Mouse (Mus musculus) heart, embryonic 10.5 days (tissue): Measurements from ENCODE around the gene Gm20388. TPM values are rescaled to one million over a fixed set of nuclear protein-coding genes. Genes with fewer than 3 reads are reported as not detected.

Experiments used
- DNase-seq: peaks from one replicate; pipeline ENCODE4 v3.0.0-alpha.2; 2017; ENCODE audit warnings: low spot score
- H3K27ac ChIP-seq: fragments of 300-500 bp; sonication (generic); 2 replicates; pipeline ENCODE4 v1.5.1; 2016; ENCODE audit warnings: mild to moderate bottlenecking
- H3K27me3 ChIP-seq: fragments of 300-500 bp; sonication (generic); 2 replicates; pipeline ENCODE4 v1.6.1; 2016; ENCODE audit warnings: mild to moderate bottlenecking; ENCODE audit not compliant: poor library complexity, insufficient read depth, severe bottlenecking
- H3K36me3 ChIP-seq: fragments of 300-500 bp; sonication (generic); 2 replicates; pipeline ENCODE4 v1.6.1; 2016; ENCODE audit warnings: mild to moderate bottlenecking, moderate library complexity
- H3K4me1 ChIP-seq: fragments of 300-500 bp; sonication (generic); 2 replicates; pipeline ENCODE4 v1.6.1; 2016; ENCODE audit warnings: mild to moderate bottlenecking
- H3K4me3 ChIP-seq: fragments of 300-500 bp; sonication (generic); 2 replicates; pipeline ENCODE4 v1.5.1; 2016; ENCODE audit warnings: mild to moderate bottlenecking, moderate library complexity
- H3K9me3 ChIP-seq: fragments of 300-500 bp; sonication (generic); 2 replicates; pipeline ENCODE4 v1.6.1; 2016; ENCODE audit warnings: mild to moderate bottlenecking, moderate library complexity
- WGBS: fragments of 180-500 bp; shearing (Covaris S2); methylation state at CpG from one replicate; pipeline ENCODE4 v1.1.7; 2016; 5-methylcytosine and 5-hydroxymethylcytosine counted together
- polyA plus RNA-seq: library from polyadenylated mRNA; unstranded; fragments of >200 nt; fragmentation: Nextera tagmentation; extraction: Ambion mirVana; gene quantifications from 2 replicates; pipeline ENCODE4 v1.2.1, GENCODE M21; 2016

Gene Gm20388
- polyA plus RNA-seq, 1 experiment from 2014 or later: 4.5 TPM

GRCm38 (mm10) chr8:123655351-123655779 is 3744.7 kb downstream of the Gm20388 start:
- Histone ChIP-seq H3K27me3 (no peaks in the 10 kb centered on the region), H3K36me3 (peaks cover 45% of the 10 kb centered on the region)

GRCm38 (mm10) chr8:123657826-123658225 is 3747.2 kb downstream of the Gm20388 start:
- Histone ChIP-seq H3K27me3 (no peaks in the 10 kb centered on the region), H3K4me3 (no peak overlapping the region), H3K9me3 (no peaks in the 10 kb centered on the region), H3K36me3 (peaks cover 70% of the 10 kb centered on the region), H3K4me1 (peaks cover 30% of the 10 kb centered on the region), H3K27ac (no peak overlapping the region)
- DNase-seq: no peak
- 86% methylated on average over 8 of the region's 8 CpGs for WGBS

More at GRCm38 (mm10) chr8:123655351-123655779, 3744.7 kb downstream of the Gm20388 start:
- H3K27ac ChIP-seq: peak overlapping the region; percentile 97
- peaks cover 35% of the 10 kb centered on the region for H3K4me1 ChIP-seq
- DNase-seq: no peak
- peak overlapping the region; percentile 86 for H3K4me3 ChIP-seq
- H3K9me3 ChIP-seq: no peaks in the 10 kb centered on the region
- 2% methylated on average over 8 of the region's 8 CpGs for WGBS

GRCm38 (mm10) chr8:123659469-123660057 is 3748.9 kb downstream of the Gm20388 start:
- WGBS: 62% methylated on average over 10 of the region's 10 CpGs
- Histone ChIP-seq H3K4me3 (no peak overlapping the region), H3K27me3 (no peaks in the 10 kb centered on the region), H3K36me3 (peaks cover 86% of the 10 kb centered on the region), H3K4me1 (peaks cover 24% of the 10 kb centered on the region), H3K9me3 (no peaks in the 10 kb centered on the region), H3K27ac (peak overlapping the region; percentile 10; the same call in 1 of the 2 replicates)
- no peak for DNase-seq

- Histone ChIP-seq H3K27ac (no peak overlapping the region), H3K4me3 (no peak overlapping the region), H3K36me3 (peaks cover 79% of the 10 kb centered on the region), H3K4me1 (peaks cover 9% of the 10 kb centered on the region), H3K27me3 (no peaks in the 10 kb centered on the region), H3K9me3 (no peaks in the 10 kb centered on the region)
- WGBS: 86% methylated on average over 11 of the region's 11 CpGs
- no peak for DNase-seq
Observed at GRCm38 (mm10) chr8:123661515-123661914, 3750.9 kb downstream of the Gm20388 start.

- Histone ChIP-seq H3K9me3 (no peaks in the 10 kb centered on the region), H3K27ac (no peak overlapping the region), H3K4me3 (no peak overlapping the region), H3K36me3 (peaks cover 39% of the 10 kb centered on the region), H3K4me1 (peaks cover 20% of the 10 kb centered on the region), H3K27me3 (no peaks in the 10 kb centered on the region)
- WGBS: 77% methylated on average over 6 of the region's 6 CpGs
- no peak for DNase-seq
Observed at GRCm38 (mm10) chr8:123665580-123665979, 3754.9 kb downstream of the Gm20388 start.

GRCm38 (mm10) chr8:123666832-123667231 is 3756.2 kb downstream of the Gm20388 start:
- no peak overlapping the region for H3K27ac ChIP-seq
- H3K4me3 ChIP-seq: no peak overlapping the region
- H3K27me3 ChIP-seq: no peaks in the 10 kb centered on the region
- no peak for DNase-seq
- no peaks in the 10 kb centered on the region for H3K9me3 ChIP-seq
- peaks cover 27% of the 10 kb centered on the region for H3K36me3 ChIP-seq
- WGBS: 76% methylated on average over 1 of the region's 1 CpGs
- peaks cover 30% of the 10 kb centered on the region for H3K4me1 ChIP-seq

GRCm38 (mm10) chr8:123668681-123669080 is 3758.0 kb downstream of the Gm20388 start:
- peaks cover 37% of the 10 kb centered on the region for H3K4me1 ChIP-seq
- H3K27me3 ChIP-seq: no peaks in the 10 kb centered on the region
- H3K36me3 ChIP-seq: peaks cover 9% of the 10 kb centered on the region
- no peaks in the 10 kb centered on the region for H3K9me3 ChIP-seq
- DNase-seq: no peak
- no peak overlapping the region for H3K27ac ChIP-seq
- no peak overlapping the region for H3K4me3 ChIP-seq
- 61% methylated on average over 4 of the region's 4 CpGs for WGBS

- 74% methylated on average over 7 of the region's 7 CpGs for WGBS
- no peak for DNase-seq
- no peaks in the 10 kb centered on the region for H3K27me3 ChIP-seq
- no peak overlapping the region for H3K4me3 ChIP-seq
- no peaks in the 10 kb centered on the region for H3K9me3 ChIP-seq
- no peak overlapping the region for H3K27ac ChIP-seq
- H3K4me1 ChIP-seq: peaks cover 48% of the 10 kb centered on the region
- no peaks in the 10 kb centered on the region for H3K36me3 ChIP-seq
Observed at GRCm38 (mm10) chr8:123670766-123671165, 3760.1 kb downstream of the Gm20388 start.

GRCm38 (mm10) chr8:123671454-123671853 is 3760.8 kb downstream of the Gm20388 start:
- H3K36me3 ChIP-seq: no peaks in the 10 kb centered on the region
- no peak overlapping the region for H3K4me3 ChIP-seq
- H3K4me1 ChIP-seq: peaks cover 53% of the 10 kb centered on the region
- H3K27me3 ChIP-seq: no peaks in the 10 kb centered on the region
- no peaks in the 10 kb centered on the region for H3K9me3 ChIP-seq
- no peak for DNase-seq
- 73% methylated on average over 7 of the region's 7 CpGs for WGBS
- H3K27ac ChIP-seq: no peak overlapping the region

- Histone ChIP-seq H3K4me1 (peaks cover 53% of the 10 kb centered on the region), H3K27ac (no peak overlapping the region), H3K27me3 (no peaks in the 10 kb centered on the region), H3K36me3 (no peaks in the 10 kb centered on the region), H3K4me3 (no peak overlapping the region), H3K9me3 (no peaks in the 10 kb centered on the region)
- WGBS: 62% methylated on average over 6 of the region's 6 CpGs
- DNase-seq: no peak
Observed at GRCm38 (mm10) chr8:123672648-123673047, 3762.0 kb downstream of the Gm20388 start.

- Histone ChIP-seq H3K27ac (peak overlapping the region; percentile 70), H3K36me3 (no peaks in the 10 kb centered on the region), H3K9me3 (no peaks in the 10 kb centered on the region), H3K27me3 (no peaks in the 10 kb centered on the region), H3K4me3 (peak overlapping the region; percentile 15; the same call in 1 of the 2 replicates), H3K4me1 (peaks cover 41% of the 10 kb centered on the region)
- DNase-seq: no peak
- WGBS: 13% methylated on average over 5 of the region's 5 CpGs
Observed at GRCm38 (mm10) chr8:123675611-123676010, 3765.0 kb downstream of the Gm20388 start.

- Histone ChIP-seq H3K36me3 (no peaks in the 10 kb centered on the region), H3K4me1 (peaks cover 38% of the 10 kb centered on the region), H3K9me3 (no peaks in the 10 kb centered on the region), H3K27ac (no peak overlapping the region; the same call in 1 of the 2 replicates), H3K4me3 (no peak overlapping the region), H3K27me3 (no peaks in the 10 kb centered on the region)
- no peak for DNase-seq
- WGBS: 81% methylated on average over 4 of the region's 4 CpGs
Observed at GRCm38 (mm10) chr8:123678390-123678789, 3767.7 kb downstream of the Gm20388 start.

GRCm38 (mm10) chr8:123682073-123682761 is 3771.6 kb downstream of the Gm20388 start:
- peak; percentile 92 for DNase-seq
- Histone ChIP-seq H3K9me3 (no peaks in the 10 kb centered on the region), H3K36me3 (no peaks in the 10 kb centered on the region), H3K4me1 (peaks cover 14% of the 10 kb centered on the region), H3K4me3 (peak overlapping the region; percentile 36), H3K27me3 (no peaks in the 10 kb centered on the region), H3K27ac (no peak overlapping the region; the same call in 1 of the 2 replicates)
- 19% methylated on average over 18 of the region's 18 CpGs for WGBS
